ENCODE assay signal across 16 mouse cellular contexts in genomic region chr9:112261556-112261955, GRCm38 (mm10). TPM values are rescaled to one million over a fixed set of nuclear protein-coding genes. Genes with fewer than 3 reads are reported as not detected.
DNase-seq lines count a peak whose midpoint lies in the region; ATAC-seq lines count a peak whose summit lies in the region.
"Had no signal": no experiment of that assay in that cellular context is flagged by ENCODE, and none has a peak within 500 bp of the region (broad histone marks: within the 10 kb centered on the region; RNA-seq: fewer than 3 reads in every experiment).

No protein-coding gene starts in this region.

- no peak overlapping the region for H3K27ac ChIP-seq in embryonic facial prominence, embryonic 14.5 days (replicated peaks; ENCODE audit: low read depth, low read length)
- H3K27ac ChIP-seq in embryonic facial prominence, embryonic 10.5 days (replicated peaks), result no peak overlapping the region
- peak overlapping the region; percentile 81; the same call in 1 of the 2 replicates for H3K27ac ChIP-seq in hindbrain, embryonic 13.5 days
- H3K27ac ChIP-seq in hindbrain, embryonic 12.5 days, result no peak overlapping the region
- H3K27ac ChIP-seq in neural tube, embryonic 13.5 days (replicated peaks), result peak overlapping the region; percentile 67
- H3K27ac ChIP-seq: heart, adult 2 months; heart, embryonic 15.5 days had no signal

- H3K27me3 ChIP-seq in embryonic facial prominence, embryonic 14.5 days (replicated peaks; ENCODE audit: control insufficient read depth, insufficient read depth, low read length), result no peaks in the 10 kb centered on the region
- H3K27me3 ChIP-seq in embryonic facial prominence, embryonic 10.5 days (replicated peaks; ENCODE audit: low read depth, poor library complexity, severe bottlenecking), result no peaks in the 10 kb centered on the region
- H3K27me3 ChIP-seq in hindbrain, embryonic 13.5 days, result no peaks in the 10 kb centered on the region
- H3K27me3 ChIP-seq in hindbrain, embryonic 12.5 days, result no peaks in the 10 kb centered on the region
- H3K27me3 ChIP-seq in neural tube, embryonic 13.5 days, result no peaks in the 10 kb centered on the region
- H3K27me3 ChIP-seq: heart, embryonic 15.5 days had no signal

- peak; percentile 48; the same call in 1 of the 2 replicates for ATAC-seq in embryonic facial prominence, embryonic 14.5 days (ENCODE audit: low read depth)
- ATAC-seq in hindbrain, embryonic 13.5 days (ENCODE audit: low FRiP score), result no peak
- ATAC-seq in hindbrain, embryonic 12.5 days (ENCODE audit: low FRiP score), result no peak
- peak; percentile 71 for ATAC-seq in neural tube, embryonic 13.5 days (ENCODE audit: low read depth)
- ATAC-seq: forebrain, embryonic 14.5 days; intestine, embryonic 16.5 days had no signal

- peak; percentile 23 for DNase-seq in embryonic facial prominence, embryonic 14.5 days (ENCODE audit: low spot score)
- DNase-seq in embryonic facial prominence, embryonic 10.5 days (ENCODE audit: low spot score), result no peak
- no peak for DNase-seq in neural tube, embryonic 10.5 days (ENCODE audit: extremely low spot score, low spot score)
- no peak for DNase-seq in spleen, postnatal 14 days (ENCODE audit: low spot score in 2 of 2)
- DNase-seq: adrenal gland, postnatal 10 days; gastrocnemius, postnatal 14 days; heart, adult 2 months; heart, postnatal 14 days had no signal

- no peaks in the 10 kb centered on the region for H3K4me1 ChIP-seq in embryonic facial prominence, embryonic 14.5 days (ENCODE audit: control insufficient read depth, insufficient read depth, low read length)
- no peaks in the 10 kb centered on the region for H3K4me1 ChIP-seq in embryonic facial prominence, embryonic 10.5 days
- no peaks in the 10 kb centered on the region for H3K4me1 ChIP-seq in hindbrain, embryonic 13.5 days (replicated peaks)
- no peaks in the 10 kb centered on the region; the same call in 1 of the 2 replicates for H3K4me1 ChIP-seq in hindbrain, embryonic 12.5 days
- H3K4me1 ChIP-seq in neural tube, embryonic 13.5 days (replicated peaks), result peaks cover 13% of the 10 kb centered on the region; the same call in 1 of the 2 replicates
- H3K4me1 ChIP-seq: heart, embryonic 15.5 days had no signal

- H3K4me2 ChIP-seq in embryonic facial prominence, embryonic 14.5 days (ENCODE audit: low read depth, low read length), result no peak overlapping the region
- H3K4me2 ChIP-seq in hindbrain, embryonic 13.5 days, result no peak overlapping the region
- H3K4me2 ChIP-seq in hindbrain, embryonic 12.5 days (replicated peaks), result no peak overlapping the region
- no peak overlapping the region for H3K4me2 ChIP-seq in neural tube, embryonic 13.5 days
- H3K4me2 ChIP-seq: heart, embryonic 11.5 days; heart, embryonic 15.5 days had no signal

- no peak overlapping the region for H3K9ac ChIP-seq in embryonic facial prominence, embryonic 14.5 days (ENCODE audit: low read depth, low read length)
- H3K9ac ChIP-seq in hindbrain, embryonic 13.5 days, result no peak overlapping the region
- H3K9ac ChIP-seq in hindbrain, embryonic 12.5 days, result no peak overlapping the region
- no peak overlapping the region for H3K9ac ChIP-seq in neural tube, embryonic 13.5 days
- H3K9ac ChIP-seq: heart, embryonic 15.5 days had no signal

- WGBS in embryonic facial prominence, embryonic 14.5 days, result 65% methylated on average over 2 of the region's 2 CpGs
- whole genome bisulfite sequencing in embryonic facial prominence, embryonic 10.5 days, result 90% methylated on average over 2 of the region's 2 CpGs
- 54% methylated on average over 2 of the region's 2 CpGs for WGBS in hindbrain, embryonic 13.5 days
- WGBS in hindbrain, embryonic 12.5 days, result 53% methylated on average over 2 of the region's 2 CpGs
- 40% methylated on average over 2 of the region's 2 CpGs for WGBS in neural tube, embryonic 13.5 days

- no peaks in the 10 kb centered on the region for H3K36me3 ChIP-seq in embryonic facial prominence, embryonic 14.5 days (ENCODE audit: control insufficient read depth, insufficient read depth, low read length)
- no peaks in the 10 kb centered on the region for H3K36me3 ChIP-seq in embryonic facial prominence, embryonic 10.5 days (replicated peaks)
- no peaks in the 10 kb centered on the region for H3K36me3 ChIP-seq in hindbrain, embryonic 13.5 days
- H3K36me3 ChIP-seq in hindbrain, embryonic 12.5 days, result no peaks in the 10 kb centered on the region
- no peaks in the 10 kb centered on the region for H3K36me3 ChIP-seq in neural tube, embryonic 13.5 days
- H3K36me3 ChIP-seq: heart, embryonic 15.5 days had no signal

- no peaks in the 10 kb centered on the region for H3K9me3 ChIP-seq in embryonic facial prominence, embryonic 14.5 days (ENCODE audit: control insufficient read depth, low read length)
- no peaks in the 10 kb centered on the region for H3K9me3 ChIP-seq in embryonic facial prominence, embryonic 10.5 days
- no peaks in the 10 kb centered on the region for H3K9me3 ChIP-seq in hindbrain, embryonic 13.5 days
- H3K9me3 ChIP-seq in hindbrain, embryonic 12.5 days (replicated peaks), result no peaks in the 10 kb centered on the region
- peaks cover 6% of the 10 kb centered on the region; the same call in 1 of the 2 replicates for H3K9me3 ChIP-seq in neural tube, embryonic 13.5 days
- H3K9me3 ChIP-seq: heart, embryonic 15.5 days had no signal

- no peak overlapping the region for H3K4me3 ChIP-seq in embryonic facial prominence, embryonic 14.5 days (ENCODE audit: low read depth, low read length)
- H3K4me3 ChIP-seq in embryonic facial prominence, embryonic 10.5 days, result no peak overlapping the region
- H3K4me3 ChIP-seq in hindbrain, embryonic 13.5 days, result no peak overlapping the region
- H3K4me3 ChIP-seq in hindbrain, embryonic 12.5 days, result no peak overlapping the region
- no peak overlapping the region for H3K4me3 ChIP-seq in neural tube, embryonic 13.5 days
- H3K4me3 ChIP-seq: heart, adult 2 months; heart, embryonic 15.5 days had no signal

RNA-seq across cellular contexts. Expression of gene Arpp21, which starts 25.8 kb away (rescaled TPM):
- polyA plus RNA-seq in embryonic facial prominence, embryonic 14.5 days (2014; fragmentation: Nextera tagmentation; extraction: Ambion mirVana), result 31.5 and 32.7 TPM in 2 replicates
- polyA plus RNA-seq in embryonic facial prominence, embryonic 10.5 days (2016; fragmentation: Nextera tagmentation; extraction: Ambion mirVana), result 0.63 and 1.8 TPM in 2 replicates
- polyA plus RNA-seq in hindbrain, embryonic 13.5 days (2015; fragmentation: Nextera tagmentation; extraction: Ambion mirVana), result 40.2 and 44.0 TPM in 2 replicates
- 9.8 and 19.9 TPM in 2 replicates for polyA plus RNA-seq in hindbrain, embryonic 12.5 days (2016; fragmentation: Nextera tagmentation; extraction: Ambion mirVana)
- polyA plus RNA-seq in neural tube, embryonic 13.5 days (2015; fragmentation: Nextera tagmentation; extraction: Ambion mirVana), result 27.1 and 38.0 TPM in 2 replicates
- polyA plus RNA-seq: gonadal fat pad, adult 2 months had no signal

Comparison
In these comparisons a context has a peak if more than half of its experiments do, and no peak if none do; other contexts are left out.
1. H3K27ac ChIP-seq: peak in hindbrain, embryonic 13.5 days (single experiment) and neural tube, embryonic 13.5 days (single experiment); none in embryonic facial prominence, embryonic 14.5 days (single experiment), embryonic facial prominence, embryonic 10.5 days (single experiment) and hindbrain, embryonic 12.5 days (single experiment).
2. ATAC-seq: peak in embryonic facial prominence, embryonic 14.5 days (single experiment) and neural tube, embryonic 13.5 days (single experiment); none in hindbrain, embryonic 13.5 days (single experiment) and hindbrain, embryonic 12.5 days (single experiment).